Mouse (Mus musculus): ENCODE results near the gene Tmem237. TPM values are rescaled to one million over a fixed set of nuclear protein-coding genes. Genes with fewer than 3 reads are reported as not detected.

The Tmem237 gene
- total and polyA plus RNA-seq, 2 experiments from 2014 or later = 36.2 to 62.6 TPM

DNA sequence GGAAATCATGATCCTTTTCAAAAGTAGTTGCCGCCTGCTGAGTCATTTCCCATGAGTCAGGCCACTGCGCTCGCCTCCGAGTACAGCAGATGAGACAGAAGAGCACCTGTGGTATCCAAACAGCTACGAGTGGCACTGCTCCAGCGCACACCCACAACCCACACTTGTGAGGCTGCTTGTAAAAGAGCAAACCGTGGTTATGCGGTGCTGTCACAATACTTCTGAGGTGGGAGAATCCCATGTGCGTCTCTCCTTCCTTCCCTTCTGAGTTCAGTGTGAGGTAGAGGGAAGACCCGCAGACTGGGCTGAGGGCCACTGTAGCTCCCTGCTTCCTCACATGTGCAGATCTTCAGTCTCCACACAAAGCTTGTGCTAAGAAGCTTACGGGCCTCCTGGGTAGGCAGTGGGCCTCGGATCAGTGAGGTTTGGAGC, 42.8 kb upstream of the Tmem237 start, which contains the start of gene Mpp4:
Mpp4 (minus strand) TSS at position 360 of the 432 bp plus-strand sequence.
- Histone ChIP-seq H3K27me3 (ENCODE audit: insufficient read depth, low read length) (no peaks in the 10 kb centered on the region), H3K4me2 (ENCODE audit: low read depth) (no peak within 1 kb of the TSS), H3K9me3 (ENCODE audit: low read length) (no peaks in the 10 kb centered on the region), H3K4me1 (ENCODE audit: insufficient read depth) (no peaks in the 10 kb centered on the region), H3K27ac (ENCODE audit: low read depth, low read length) (peak within 1 kb of the TSS; percentile 15; the same call in 1 of the 2 replicates), H3K36me3 (ENCODE audit: insufficient read depth) (peaks cover 37% of the 10 kb centered on the region), H3K9ac (no peak within 1 kb of the TSS), H3K4me3 (ENCODE audit: low read depth, low read length) (no peak within 1 kb of the TSS)
- TF ChIP-seq CTCF (IDR thresholded peaks at IDR 0.05; ENCODE audit: low read depth) = no peak
- WGBS = 27% methylated on average over 12 of the region's 12 CpGs
- ATAC-seq = peak; percentile 56
- DNase-seq = peak; percentile 20

DNA sequence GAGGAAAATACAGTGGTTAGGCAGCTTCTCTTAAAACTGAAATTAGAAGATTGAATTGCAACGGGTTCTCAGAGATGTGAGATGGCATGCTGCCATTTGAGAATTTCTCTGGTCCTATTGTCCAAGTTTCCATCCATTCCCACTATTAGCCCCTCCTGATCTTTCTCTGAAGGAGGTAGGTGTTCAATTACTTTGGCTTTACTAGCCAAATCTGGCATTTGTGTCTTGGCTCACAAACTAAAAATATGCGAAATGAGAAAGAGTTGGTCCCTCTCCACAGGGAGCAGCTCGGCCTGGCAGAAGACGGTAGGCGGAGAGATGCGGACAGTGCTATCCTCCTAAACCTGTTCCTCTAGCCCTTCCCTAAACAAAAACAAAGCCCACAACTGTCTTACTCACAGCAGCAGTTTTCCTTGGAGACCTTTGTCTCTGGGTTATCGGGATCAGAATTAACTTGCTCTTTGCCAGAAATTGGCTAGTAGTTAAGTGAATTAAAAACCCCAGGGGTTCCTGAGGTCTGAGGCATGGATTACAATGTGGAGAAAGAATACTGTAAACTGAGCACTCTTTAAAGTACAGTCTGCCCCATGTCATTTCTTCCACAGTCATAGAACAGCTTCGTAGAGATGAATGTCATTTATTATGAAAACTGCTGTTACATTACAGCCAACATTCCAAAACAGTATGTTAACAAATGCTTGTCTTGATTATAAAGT, 42.3 kb upstream of the Tmem237 start:
- no peak overlapping the region for H3K4me3 ChIP-seq (ENCODE audit: low read depth, low read length)
- no peak for DNase-seq
- WGBS = 24% methylated on average over 8 of the region's 8 CpGs
- no peak for TF ChIP-seq CTCF (IDR thresholded peaks at IDR 0.05; ENCODE audit: low read depth)
- no peaks in the 10 kb centered on the region for H3K27me3 ChIP-seq (ENCODE audit: insufficient read depth, low read length)
- H3K9me3 ChIP-seq (ENCODE audit: low read length) = no peaks in the 10 kb centered on the region
- H3K4me1 ChIP-seq (ENCODE audit: insufficient read depth) = no peaks in the 10 kb centered on the region
- H3K9ac ChIP-seq = no peak overlapping the region
- peaks cover 31% of the 10 kb centered on the region for H3K36me3 ChIP-seq (ENCODE audit: insufficient read depth)
- H3K4me2 ChIP-seq (ENCODE audit: low read depth) = no peak overlapping the region
- H3K27ac ChIP-seq (ENCODE audit: low read depth, low read length) = no peak overlapping the region
- ATAC-seq = peak; percentile 8; the same call in 1 of the 2 replicates

DNA sequence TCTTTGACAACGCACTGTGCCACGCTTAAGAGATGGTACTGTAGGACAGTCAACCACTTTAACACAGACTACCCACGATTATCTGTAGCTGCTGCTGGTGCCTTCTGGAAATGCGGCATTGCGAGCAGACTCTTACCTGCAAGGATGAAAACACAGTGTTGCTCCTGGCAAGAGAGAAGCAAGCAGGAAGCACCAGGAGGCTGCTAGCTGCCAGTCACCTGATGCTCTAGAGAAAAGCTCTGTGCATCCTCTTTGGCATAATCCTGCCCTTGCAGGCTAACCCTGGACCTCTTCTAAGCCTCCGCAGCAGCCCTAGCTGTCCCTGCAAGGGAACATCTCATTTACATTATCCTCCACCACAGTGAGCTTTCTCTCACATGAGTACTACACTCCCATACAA, 41.2 kb upstream of the Tmem237 start:
- 64% methylated on average over 6 of the region's 6 CpGs for WGBS
- DNase-seq (no peak), ATAC-seq (no peak)

DNA sequence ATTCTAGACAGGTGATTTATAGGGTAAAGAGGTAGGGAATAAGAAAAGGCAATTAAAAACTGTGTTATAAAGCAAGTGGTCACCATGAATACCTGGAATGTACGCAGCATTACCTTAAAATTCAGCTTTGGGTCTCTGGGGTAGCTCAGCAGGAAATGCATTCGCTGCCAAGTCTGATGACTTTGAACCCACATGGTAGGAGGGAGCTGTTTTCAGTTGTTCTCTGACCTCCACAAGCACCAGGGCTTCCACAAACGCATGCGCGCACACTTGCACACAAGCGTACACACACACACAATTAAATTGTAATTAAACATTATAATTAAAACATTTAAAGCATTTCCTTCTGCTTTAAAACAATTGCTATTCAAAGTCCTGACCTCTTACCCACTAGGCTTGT, 40.7 kb upstream of the Tmem237 start:
- Histone ChIP-seq H3K4me1 (ENCODE audit: insufficient read depth) (no peaks in the 10 kb centered on the region), H3K36me3 (ENCODE audit: insufficient read depth) (peaks cover 19% of the 10 kb centered on the region; the same call in 1 of the 2 replicates), H3K4me3 (ENCODE audit: low read depth, low read length) (no peak overlapping the region), H3K27ac (ENCODE audit: low read depth, low read length) (no peak overlapping the region), H3K4me2 (ENCODE audit: low read depth) (no peak overlapping the region), H3K27me3 (ENCODE audit: insufficient read depth, low read length) (no peaks in the 10 kb centered on the region), H3K9ac (no peak overlapping the region), H3K9me3 (ENCODE audit: low read length) (no peaks in the 10 kb centered on the region)
- DNase-seq (no peak), ATAC-seq (no peak)
- TF ChIP-seq CTCF (IDR thresholded peaks at IDR 0.05; ENCODE audit: low read depth) = no peak
- 78% methylated on average over 6 of the region's 6 CpGs for WGBS

More for the DNA sequence above, 41.2 kb upstream of the Tmem237 start:
- Histone ChIP-seq H3K4me2 (ENCODE audit: low read depth) (no peak overlapping the region), H3K27me3 (ENCODE audit: insufficient read depth, low read length) (no peaks in the 10 kb centered on the region), H3K4me3 (ENCODE audit: low read depth, low read length) (no peak overlapping the region), H3K9ac (no peak overlapping the region), H3K27ac (ENCODE audit: low read depth, low read length) (no peak overlapping the region), H3K36me3 (ENCODE audit: insufficient read depth) (peaks cover 23% of the 10 kb centered on the region; the same call in 1 of the 2 replicates), H3K9me3 (ENCODE audit: low read length) (no peaks in the 10 kb centered on the region), H3K4me1 (ENCODE audit: insufficient read depth) (no peaks in the 10 kb centered on the region)
- no peak for TF ChIP-seq CTCF (IDR thresholded peaks at IDR 0.05; ENCODE audit: low read depth)

DNA sequence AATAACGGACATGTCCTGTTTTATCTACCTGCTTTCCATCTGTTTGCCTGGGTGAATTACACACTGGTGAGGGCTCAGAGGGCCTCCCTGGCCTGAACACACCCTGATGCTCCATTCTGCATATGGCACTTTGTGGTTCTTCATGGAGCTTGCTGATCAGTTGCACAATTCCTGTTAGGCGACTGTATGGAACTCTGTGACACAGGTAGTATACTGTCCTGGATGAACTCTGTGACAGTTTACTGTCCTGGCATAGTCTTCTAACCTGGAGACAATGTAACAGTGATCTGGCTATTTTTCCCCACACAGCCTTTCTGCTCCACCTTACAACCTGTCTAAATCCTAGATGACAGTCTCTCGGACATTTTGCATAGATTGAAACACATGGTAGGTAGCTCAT, 38.9 kb upstream of the Tmem237 start:
- no peak overlapping the region for H3K27ac ChIP-seq (ENCODE audit: low read depth, low read length)
- no peaks in the 10 kb centered on the region for H3K4me1 ChIP-seq (ENCODE audit: insufficient read depth)
- no peak for TF ChIP-seq CTCF (IDR thresholded peaks at IDR 0.05; ENCODE audit: low read depth)
- no peaks in the 10 kb centered on the region for H3K27me3 ChIP-seq (ENCODE audit: insufficient read depth, low read length)
- H3K4me3 ChIP-seq (ENCODE audit: low read depth, low read length) = no peak overlapping the region
- no peak overlapping the region for H3K4me2 ChIP-seq (ENCODE audit: low read depth)
- 87% methylated on average over 3 of the region's 3 CpGs for WGBS
- no peaks in the 10 kb centered on the region for H3K9me3 ChIP-seq (ENCODE audit: low read length)
- H3K9ac ChIP-seq = no peak overlapping the region
- DNase-seq (no peak), ATAC-seq (no peak)
- peaks cover 14% of the 10 kb centered on the region; the same call in 1 of the 2 replicates for H3K36me3 ChIP-seq (ENCODE audit: insufficient read depth)

DNA sequence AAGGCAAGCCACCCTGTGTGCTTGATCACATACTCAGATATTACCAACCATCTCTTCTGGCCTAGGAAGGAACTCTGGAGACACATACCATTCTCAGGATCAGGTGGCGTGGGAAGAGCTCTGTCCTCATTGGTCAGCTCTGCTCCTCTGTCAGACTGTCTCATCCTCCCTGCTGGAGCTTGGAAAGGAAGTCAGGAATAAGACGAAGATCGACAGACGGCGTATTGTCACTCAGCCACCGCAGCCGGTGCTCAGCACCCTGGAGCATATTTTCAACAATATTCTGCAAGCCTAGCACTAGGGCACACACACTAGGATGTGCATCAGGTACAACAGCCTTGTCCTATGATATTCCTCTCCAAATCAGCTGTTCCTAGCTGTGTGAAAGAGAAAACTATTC, 38.3 kb upstream of the Tmem237 start:
- no peak for TF ChIP-seq CTCF (IDR thresholded peaks at IDR 0.05; ENCODE audit: low read depth)
- 81% methylated on average over 7 of the region's 7 CpGs for WGBS

DNA sequence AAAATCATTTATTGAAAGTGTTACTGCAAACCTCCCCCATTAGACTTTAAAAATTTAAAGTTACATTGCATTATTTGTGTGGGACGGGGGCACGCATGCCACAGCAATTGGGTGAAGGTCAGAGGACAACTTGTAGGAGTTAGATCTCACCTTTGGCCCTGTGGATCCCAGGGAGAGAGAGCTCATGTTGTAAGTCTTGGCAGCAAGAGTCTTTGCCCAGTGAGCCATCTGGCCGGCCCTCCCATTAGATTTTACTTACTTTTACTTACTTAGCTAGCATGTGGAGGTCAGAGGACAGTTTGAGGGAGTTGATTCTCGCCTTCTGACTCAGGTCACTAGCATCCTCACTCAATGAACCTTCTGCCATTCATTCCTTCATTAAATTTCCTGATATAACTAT, 37.6 kb upstream of the Tmem237 start:
- Histone ChIP-seq H3K4me3 (ENCODE audit: low read depth, low read length) (no peak overlapping the region), H3K27me3 (ENCODE audit: insufficient read depth, low read length) (no peaks in the 10 kb centered on the region), H3K4me1 (ENCODE audit: insufficient read depth) (no peaks in the 10 kb centered on the region), H3K9ac (no peak overlapping the region), H3K4me2 (ENCODE audit: low read depth) (no peak overlapping the region), H3K36me3 (ENCODE audit: insufficient read depth) (peaks cover 4% of the 10 kb centered on the region; the same call in 1 of the 2 replicates), H3K27ac (ENCODE audit: low read depth, low read length) (no peak overlapping the region), H3K9me3 (ENCODE audit: low read length) (no peaks in the 10 kb centered on the region)
- no peak for DNase-seq
- no peak for TF ChIP-seq CTCF (IDR thresholded peaks at IDR 0.05; ENCODE audit: low read depth)
- WGBS = 86% methylated on average over 4 of the region's 4 CpGs
- no peak for ATAC-seq

More for the DNA sequence above, 38.3 kb upstream of the Tmem237 start:
- ATAC-seq = no peak
- no peaks in the 10 kb centered on the region for H3K9me3 ChIP-seq (ENCODE audit: low read length)
- H3K27ac ChIP-seq (ENCODE audit: low read depth, low read length) = no peak overlapping the region
- no peak overlapping the region for H3K4me3 ChIP-seq (ENCODE audit: low read depth, low read length)
- no peak overlapping the region for H3K9ac ChIP-seq
- H3K4me1 ChIP-seq (ENCODE audit: insufficient read depth) = no peaks in the 10 kb centered on the region
- peaks cover 11% of the 10 kb centered on the region; the same call in 1 of the 2 replicates for H3K36me3 ChIP-seq (ENCODE audit: insufficient read depth)
- H3K27me3 ChIP-seq (ENCODE audit: insufficient read depth, low read length) = no peaks in the 10 kb centered on the region
- no peak overlapping the region for H3K4me2 ChIP-seq (ENCODE audit: low read depth)
- no peak for DNase-seq

All from forebrain, postnatal 0 days (tissue).